Mouse (Mus musculus) embryo, embryonic 11 days (tissue): Measurements from ENCODE around the gene Il31ra.

ENCODE experiments used
- DNase-seq: peaks from one replicate; pipeline ENCODE4 v3.0.0-alpha.2; 2015

Il31ra gene

DNA sequence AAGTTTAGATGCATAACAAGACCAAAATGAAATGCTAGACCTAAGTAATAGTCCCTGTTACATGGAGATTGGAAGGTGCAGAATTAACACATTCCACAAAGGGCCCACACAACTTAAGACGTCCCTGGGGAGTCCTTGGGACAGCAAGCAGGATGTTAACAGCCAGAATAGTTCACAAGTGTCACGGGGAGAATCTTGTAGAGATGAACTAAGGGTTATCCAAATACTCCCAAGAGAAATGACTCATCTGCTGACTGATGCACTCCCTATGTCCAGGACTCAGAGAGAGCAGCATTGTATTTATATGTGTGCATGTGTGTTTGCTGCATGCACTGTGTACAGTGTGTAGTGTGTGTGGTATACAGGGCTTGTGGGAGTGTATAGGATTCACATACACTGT lies 37.7 kb downstream of the Il31ra start:
- no peak for DNase-seq

- no peak for DNase-seq
Measured at GRCm38 (mm10) chr13:112553304-112553703, 40.9 kb downstream of the Il31ra start.

- DNase-seq = no peak
Measured at GRCm38 (mm10) chr13:112551641-112552548, 42.3 kb downstream of the Il31ra start.

DNA sequence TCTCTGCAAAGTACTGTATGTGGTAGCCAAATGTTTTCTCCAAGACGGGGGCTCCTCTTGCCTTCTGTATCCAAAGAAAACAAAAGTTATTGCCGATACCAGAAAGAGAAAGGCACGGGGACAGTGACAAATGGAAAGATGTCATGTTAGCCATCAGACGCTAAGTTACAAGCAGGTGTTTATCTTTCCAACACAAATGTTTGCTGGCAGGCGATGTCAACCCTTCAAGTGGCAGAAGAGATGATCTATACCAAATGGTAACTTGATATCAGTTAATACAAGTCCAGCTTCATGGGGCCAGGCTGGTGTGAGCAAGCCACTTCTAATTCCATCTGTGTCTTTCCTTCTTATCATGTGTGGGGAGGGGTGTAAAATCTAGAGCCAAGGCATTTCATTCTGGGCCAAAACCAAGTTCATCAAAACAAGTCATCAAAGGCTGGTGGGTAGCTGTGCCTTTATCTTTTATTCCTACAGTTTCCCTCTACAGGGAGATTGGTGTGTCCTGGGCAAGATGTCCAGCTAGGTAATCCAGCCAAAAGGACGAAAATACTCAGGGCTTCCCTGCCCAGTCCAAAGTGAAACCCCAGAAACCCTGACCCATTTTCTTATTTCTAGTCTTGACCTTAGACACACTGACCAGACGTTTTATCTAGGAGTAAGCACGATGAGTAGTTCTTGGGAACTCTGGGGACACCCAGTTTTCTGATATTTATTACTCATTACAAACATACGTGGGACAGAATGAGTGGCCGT lies 52.8 kb downstream of the Il31ra start:
- no peak for DNase-seq

DNA sequence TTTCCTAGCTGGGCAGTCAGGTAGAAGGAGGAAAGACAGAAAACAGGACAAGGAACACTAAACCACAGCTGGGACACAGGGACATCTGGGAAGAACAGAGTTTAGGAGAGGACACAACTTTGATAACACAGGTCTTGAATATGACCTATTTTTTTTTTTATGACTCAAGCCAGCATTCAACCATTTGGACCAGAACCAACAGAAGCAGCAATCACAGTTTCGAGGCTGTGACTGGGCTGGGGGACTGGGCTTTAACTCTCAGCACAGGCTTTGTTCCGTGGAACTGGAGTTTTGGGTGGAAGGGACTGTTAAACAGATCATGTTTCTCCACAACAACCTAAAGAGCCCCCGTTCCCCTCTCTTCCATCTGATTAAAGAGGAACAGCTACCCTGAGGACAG lies 53.5 kb downstream of the Il31ra start:
- DNase-seq = no peak

- no peak for DNase-seq
Measured at GRCm38 (mm10) chr13:112537065-112537464, 57.1 kb downstream of the Il31ra start.

DNA sequence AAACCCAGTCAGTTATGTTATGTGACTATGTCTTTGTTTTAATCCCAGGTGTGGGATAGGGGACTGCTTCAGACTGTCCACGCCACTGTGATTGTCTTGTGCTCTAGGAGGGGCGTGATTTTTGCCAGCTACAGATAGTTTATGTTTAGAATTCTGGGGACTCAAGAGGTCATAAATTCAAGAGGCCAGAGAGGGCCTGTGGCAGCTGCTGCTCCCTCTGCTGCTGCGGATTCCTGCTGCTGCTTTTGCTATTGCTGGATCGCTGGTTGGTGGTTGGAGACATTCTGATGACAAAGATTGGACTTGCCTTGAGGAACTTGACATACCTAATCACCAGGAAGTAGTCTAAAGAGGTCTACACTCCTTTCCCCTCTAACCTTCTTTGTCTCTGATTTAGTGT lies 57.5 kb downstream of the Il31ra start:
- no peak for DNase-seq

DNA sequence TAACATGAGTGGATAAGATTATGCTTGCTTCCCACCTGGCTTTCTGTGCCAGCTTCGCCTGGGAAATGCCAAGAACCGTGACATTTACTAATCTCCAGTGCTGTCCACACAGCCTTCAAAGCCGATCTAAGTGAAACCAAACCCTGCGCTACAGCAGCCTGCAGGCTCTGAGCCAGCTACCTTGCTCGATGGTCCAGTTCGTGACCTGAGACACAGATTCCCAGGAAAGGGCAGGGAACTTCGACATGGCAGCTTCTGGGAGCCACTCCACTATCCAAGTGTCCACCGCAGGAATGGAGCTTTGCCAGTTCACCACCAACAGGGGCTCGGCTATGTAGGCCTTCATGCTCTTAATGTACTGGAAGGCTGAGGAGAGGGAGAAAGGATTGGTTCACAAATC lies 60.6 kb downstream of the Il31ra start:
- no peak for DNase-seq

- no peak for DNase-seq
Measured at GRCm38 (mm10) chr13:112532235-112532634, 61.9 kb downstream of the Il31ra start.

GRCm38 (mm10) chr13:112529893-112530292 lies 64.3 kb downstream of the Il31ra start:
- DNase-seq = peak; percentile 81

DNA sequence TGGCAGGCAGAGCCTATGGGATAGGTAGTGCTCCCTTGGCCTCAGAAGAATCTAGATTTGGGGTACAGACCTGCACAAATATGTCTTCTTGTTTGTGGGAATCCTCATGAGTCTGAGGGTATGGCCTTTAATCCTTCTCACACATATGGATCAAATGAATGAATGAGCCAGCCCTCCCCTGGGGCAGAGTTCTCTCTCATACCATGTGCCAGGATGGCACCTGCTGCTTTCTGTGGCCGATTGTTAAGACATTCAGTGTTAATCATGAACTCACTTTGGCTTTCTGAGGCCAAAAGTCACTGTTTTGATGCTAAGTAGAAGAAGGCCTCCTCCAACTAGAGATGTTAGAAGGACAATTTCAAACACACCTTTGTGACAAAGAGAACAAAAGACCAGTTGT lies 67.0 kb downstream of the Il31ra start:
- DNase-seq = no peak

GRCm38 (mm10) chr13:112523346-112523970 lies 70.7 kb downstream of the Il31ra start:
- DNase-seq = no peak

GRCm38 (mm10) chr13:112522896-112523295 lies 71.3 kb downstream of the Il31ra start:
- no peak for DNase-seq

DNA sequence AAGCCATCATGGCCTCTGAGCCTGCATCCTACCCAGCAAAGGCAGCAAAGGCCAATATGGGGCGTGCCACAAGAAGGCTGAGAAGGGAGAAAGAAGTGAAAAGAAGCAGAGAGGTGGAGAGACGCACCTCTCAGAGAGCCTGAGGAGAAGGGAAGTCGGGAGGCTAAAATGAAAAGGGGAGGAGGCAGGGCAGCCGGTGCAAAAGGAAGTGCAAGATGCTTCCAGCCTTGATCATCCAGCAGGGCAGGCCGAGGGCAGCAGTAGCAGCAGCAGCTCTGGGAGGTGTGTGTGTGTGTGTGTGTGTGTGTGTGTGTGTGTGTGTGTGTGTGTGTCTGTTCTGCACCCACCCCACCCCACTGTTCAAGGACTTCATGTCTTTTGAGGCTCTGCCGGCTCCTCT lies 71.9 kb downstream of the Il31ra start:
- DNase-seq = no peak

- no peak for DNase-seq
Measured at GRCm38 (mm10) chr13:112514546-112514945, 79.6 kb downstream of the Il31ra start.

- no peak for DNase-seq
Measured at GRCm38 (mm10) chr13:112512824-112513223, 81.3 kb downstream of the Il31ra start.

- DNase-seq = no peak
Measured at GRCm38 (mm10) chr13:112511810-112512209, 82.3 kb downstream of the Il31ra start.

GRCm38 (mm10) chr13:112511261-112511660 lies 82.9 kb downstream of the Il31ra start:
- DNase-seq = no peak

DNA sequence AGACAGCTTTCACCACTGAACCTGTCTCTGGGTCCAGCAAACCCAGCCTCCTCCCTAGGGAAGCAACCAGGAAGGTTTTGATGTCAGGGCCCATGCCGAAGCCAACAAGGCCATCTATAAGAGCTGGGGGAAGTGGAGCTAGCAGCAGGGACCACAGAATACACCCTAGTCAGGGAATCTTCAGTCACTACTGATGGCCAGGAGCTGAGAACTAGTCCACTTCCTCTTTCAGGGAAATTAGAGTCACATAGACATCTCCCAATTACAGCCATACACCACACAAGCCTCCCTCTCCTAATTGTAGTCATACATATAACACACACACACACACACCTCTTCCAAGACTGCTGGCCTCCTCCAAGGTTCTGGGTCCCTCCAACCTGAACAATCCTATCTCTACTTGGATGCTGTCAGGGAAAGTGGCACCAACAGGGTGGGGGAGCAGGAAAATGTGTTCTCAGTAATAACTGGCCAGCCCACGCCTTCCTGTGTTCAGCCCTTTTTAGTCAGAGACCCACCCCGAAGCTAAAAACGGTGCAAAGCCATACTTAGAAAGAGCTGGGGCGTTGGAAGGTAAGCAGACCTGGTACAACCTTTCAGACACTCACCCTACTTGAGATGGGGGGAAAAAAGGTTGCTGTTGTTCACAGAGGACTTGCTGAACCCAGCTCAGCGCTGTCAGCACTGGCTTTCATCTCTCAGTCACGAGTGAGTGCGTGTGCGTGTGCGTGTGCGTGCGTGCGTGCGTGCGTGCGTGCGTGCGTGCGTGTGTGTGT lies 83.5 kb downstream of the Il31ra start:
- no peak for DNase-seq

DNA sequence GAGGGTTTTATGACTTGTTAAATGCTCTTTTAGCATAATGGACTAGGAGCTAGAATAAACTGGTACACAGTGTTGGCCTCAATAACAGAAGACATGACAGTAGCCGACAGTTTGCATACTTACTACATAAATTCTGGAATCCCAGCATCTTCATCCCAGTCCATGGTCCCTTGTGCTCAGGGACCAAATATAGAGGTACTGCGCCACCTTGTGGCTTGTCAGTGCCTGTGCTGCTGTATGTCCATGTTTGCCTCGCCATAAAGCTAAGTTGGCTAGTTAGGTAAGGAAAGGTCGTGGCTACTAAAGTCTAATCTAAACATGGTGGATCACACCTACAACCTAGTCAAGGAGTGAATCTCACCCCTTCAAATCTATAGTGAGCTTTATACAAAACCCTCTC lies 84.7 kb downstream of the Il31ra start:
- DNase-seq = peak; percentile 82

DNA sequence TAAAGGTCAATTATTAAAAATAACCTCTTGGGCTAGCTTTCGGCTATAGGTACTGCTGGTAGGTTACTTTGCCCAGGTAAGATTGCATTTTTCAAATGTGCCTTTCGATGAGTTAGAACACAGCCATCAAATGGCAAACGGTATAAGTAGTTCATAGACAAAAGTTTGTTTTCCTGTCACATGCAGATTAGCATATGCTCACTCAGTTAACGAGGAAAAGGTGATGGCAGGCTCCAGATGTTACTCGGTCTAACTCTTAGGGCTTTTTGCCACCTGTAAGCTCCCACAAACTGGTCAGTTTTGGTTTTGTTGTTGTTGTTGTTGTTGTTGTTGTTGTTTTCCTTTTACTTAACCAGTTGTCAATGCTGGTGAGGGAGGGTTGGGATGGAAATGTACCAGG lies 85.7 kb downstream of the Il31ra start:
- no peak for DNase-seq

- no peak for DNase-seq
Measured at GRCm38 (mm10) chr13:112507691-112508090, 86.5 kb downstream of the Il31ra start.

DNA sequence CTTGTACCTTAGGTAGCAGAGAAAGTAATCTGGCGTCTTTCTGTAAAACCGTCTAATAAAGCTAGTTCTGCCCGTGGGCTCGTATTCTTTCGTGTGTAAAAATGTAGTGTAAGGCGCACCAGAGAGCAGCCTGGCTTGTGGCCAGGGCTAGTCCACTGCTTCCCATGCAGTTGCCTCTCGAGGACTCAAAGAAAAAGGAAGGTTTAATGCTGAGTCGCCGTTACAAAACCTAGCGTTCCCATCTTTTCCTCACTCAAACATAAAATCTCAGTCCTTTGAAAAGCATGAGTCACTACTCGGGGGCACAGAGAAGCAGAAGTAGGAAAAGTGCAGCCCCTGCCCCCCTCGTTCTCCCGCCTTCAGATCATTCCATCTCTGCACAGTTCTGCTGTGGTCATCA lies 87.4 kb downstream of the Il31ra start:
- no peak for DNase-seq
